In the genomic region with DNA sequence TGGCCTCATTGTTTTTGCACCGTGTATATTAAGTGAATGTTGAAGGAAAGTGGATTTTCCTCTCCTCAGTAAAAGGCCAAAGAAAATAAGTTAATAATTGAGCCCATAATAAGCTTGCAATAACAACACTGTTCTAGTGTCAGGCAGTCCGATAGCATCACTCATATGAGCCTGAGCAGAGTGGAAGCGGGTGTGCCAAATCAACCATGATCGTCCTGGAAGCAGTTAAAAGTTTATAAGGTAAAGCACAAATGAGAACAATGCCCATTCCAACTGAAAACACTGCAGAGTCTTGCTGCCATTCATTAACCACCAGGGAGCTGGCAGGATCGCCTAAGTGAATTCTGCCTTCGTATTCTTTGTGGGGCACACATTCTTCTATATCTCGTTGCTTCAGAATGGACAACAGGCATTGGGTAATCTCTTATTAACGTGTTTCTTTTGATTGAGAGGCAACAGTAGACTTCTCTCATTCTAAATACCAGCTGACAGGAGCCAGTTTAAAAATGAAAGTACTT, we compare ENCODE assay signal across 11 mouse cellular contexts.
DNase-seq lines count a peak whose midpoint lies in the region; ATAC-seq and TF ChIP-seq lines count a peak whose summit lies in the region.
"Had no signal": no experiment of that assay in that cellular context is flagged by ENCODE, and none has a peak within 500 bp of the region (broad histone marks: within the 10 kb centered on the region; RNA-seq: fewer than 3 reads in every experiment).

No protein-coding gene starts in this region.

- no peak overlapping the region for H3K4me3 ChIP-seq in forebrain, embryonic 12.5 days (replicated peaks)
- H3K4me3 ChIP-seq in forebrain, embryonic 11.5 days (ENCODE audit: low read depth, low read length), result no peak overlapping the region
- H3K4me3 ChIP-seq in hindbrain, embryonic 15.5 days, result no peak overlapping the region
- no peak overlapping the region for H3K4me3 ChIP-seq in hindbrain, embryonic 16.5 days (ENCODE audit: low read length)
- no peak overlapping the region for H3K4me3 ChIP-seq in midbrain, embryonic 16.5 days (ENCODE audit: low read depth, low read length)
- no peak overlapping the region for H3K4me3 ChIP-seq in midbrain, embryonic 11.5 days (ENCODE audit: low read depth, low read length)
- no peak overlapping the region for H3K4me3 ChIP-seq in left cerebral cortex, adult 2 months

- peak overlapping the region; percentile 30 for H3K4me2 ChIP-seq in forebrain, embryonic 12.5 days
- H3K4me2 ChIP-seq in forebrain, embryonic 11.5 days (ENCODE audit: low read depth, low read length, severe bottlenecking), result no peak overlapping the region
- H3K4me2 ChIP-seq in hindbrain, embryonic 15.5 days, result 0 out of 2 replicates have a peak overlapping the region, but pooled peaks have one; percentile 15
- no peak overlapping the region for H3K4me2 ChIP-seq in hindbrain, embryonic 16.5 days (ENCODE audit: low read length)
- H3K4me2 ChIP-seq in midbrain, embryonic 16.5 days (ENCODE audit: low read length), result peak overlapping the region; percentile 9; the same call in 1 of the 2 replicates
- no peak overlapping the region for H3K4me2 ChIP-seq in midbrain, embryonic 11.5 days
- H3K4me2 ChIP-seq: liver, embryonic 11.5 days had no signal

- DNase-seq in forebrain, embryonic 11.5 days (ENCODE audit: low spot score), result no peak
- DNase-seq in midbrain, embryonic 11.5 days (ENCODE audit: low spot score, missing footprints), result no peak
- no peak for DNase-seq in embryo, embryonic 11 days
- DNase-seq in left cerebral cortex, adult 2 months (ENCODE audit: extremely low spot score in 1 of 2, low spot score in 2 of 2), result no peak
- DNase-seq: cerebellum, postnatal 14 days; right cerebral cortex, postnatal 25 days had no signal

- no peaks in the 10 kb centered on the region for H3K27me3 ChIP-seq in forebrain, embryonic 12.5 days
- no peaks in the 10 kb centered on the region for H3K27me3 ChIP-seq in forebrain, embryonic 11.5 days (ENCODE audit: control insufficient read depth, insufficient read depth, low read length)
- peaks cover 6% of the 10 kb centered on the region for H3K27me3 ChIP-seq in hindbrain, embryonic 15.5 days
- H3K27me3 ChIP-seq in hindbrain, embryonic 16.5 days (replicated peaks; ENCODE audit: control insufficient read depth, insufficient read depth, low read length), result no peaks in the 10 kb centered on the region; the same call in 1 of the 2 replicates
- H3K27me3 ChIP-seq in midbrain, embryonic 16.5 days (ENCODE audit: control insufficient read depth, insufficient read depth, low read depth, low read length), result no peaks in the 10 kb centered on the region
- H3K27me3 ChIP-seq in midbrain, embryonic 11.5 days (ENCODE audit: control insufficient read depth, insufficient read depth, low read length), result no peaks in the 10 kb centered on the region

- no peak for TF ChIP-seq CTCF in left cerebral cortex, adult 2 months (IDR thresholded peaks at IDR 0.05)

- H3K36me3 ChIP-seq in forebrain, embryonic 12.5 days (replicated peaks), result no peaks in the 10 kb centered on the region
- no peaks in the 10 kb centered on the region for H3K36me3 ChIP-seq in forebrain, embryonic 11.5 days (ENCODE audit: control insufficient read depth, insufficient read depth, low read length)
- H3K36me3 ChIP-seq in hindbrain, embryonic 15.5 days, result no peaks in the 10 kb centered on the region
- no peaks in the 10 kb centered on the region for H3K36me3 ChIP-seq in hindbrain, embryonic 16.5 days (ENCODE audit: control insufficient read depth, insufficient read depth, low read length)
- H3K36me3 ChIP-seq in midbrain, embryonic 16.5 days (ENCODE audit: control insufficient read depth, insufficient read depth, low read length), result no peaks in the 10 kb centered on the region
- H3K36me3 ChIP-seq in midbrain, embryonic 11.5 days (ENCODE audit: control insufficient read depth, insufficient read depth, low read length), result no peaks in the 10 kb centered on the region

- H3K27ac ChIP-seq in forebrain, embryonic 12.5 days, result no peak overlapping the region
- H3K27ac ChIP-seq in forebrain, embryonic 11.5 days (ENCODE audit: low read depth, low read length), result no peak overlapping the region
- H3K27ac ChIP-seq in hindbrain, embryonic 15.5 days (replicated peaks), result no peak overlapping the region
- no peak overlapping the region for H3K27ac ChIP-seq in hindbrain, embryonic 16.5 days (ENCODE audit: low read depth, low read length)
- no peak overlapping the region for H3K27ac ChIP-seq in midbrain, embryonic 16.5 days (ENCODE audit: low read length)
- H3K27ac ChIP-seq in midbrain, embryonic 11.5 days (ENCODE audit: low read depth, low read length), result no peak overlapping the region
- H3K27ac ChIP-seq in left cerebral cortex, adult 2 months, result no peak overlapping the region

- no peak overlapping the region for H3K9ac ChIP-seq in forebrain, embryonic 12.5 days
- no peak overlapping the region for H3K9ac ChIP-seq in forebrain, embryonic 11.5 days (ENCODE audit: low read length)
- H3K9ac ChIP-seq in hindbrain, embryonic 15.5 days, result no peak overlapping the region
- no peak overlapping the region for H3K9ac ChIP-seq in hindbrain, embryonic 16.5 days (ENCODE audit: low read depth, low read length)
- H3K9ac ChIP-seq in midbrain, embryonic 16.5 days (ENCODE audit: low read depth, low read length), result no peak overlapping the region
- no peak overlapping the region for H3K9ac ChIP-seq in midbrain, embryonic 11.5 days (ENCODE audit: low read length)

- no peak for ATAC-seq in forebrain, embryonic 12.5 days (ENCODE audit: low FRiP score)
- no peak for ATAC-seq in forebrain, embryonic 11.5 days (replicated peaks; ENCODE audit: low FRiP score)
- ATAC-seq in hindbrain, embryonic 15.5 days (ENCODE audit: low FRiP score, low read depth), result no peak
- no peak for ATAC-seq in hindbrain, embryonic 16.5 days
- ATAC-seq in midbrain, embryonic 16.5 days, result no peak
- ATAC-seq in midbrain, embryonic 11.5 days (ENCODE audit: low FRiP score), result no peak

- H3K4me1 ChIP-seq in forebrain, embryonic 12.5 days, result peaks cover 12% of the 10 kb centered on the region
- no peaks in the 10 kb centered on the region for H3K4me1 ChIP-seq in forebrain, embryonic 11.5 days (replicated peaks; ENCODE audit: control insufficient read depth, insufficient read depth, low read length)
- H3K4me1 ChIP-seq in hindbrain, embryonic 15.5 days (replicated peaks), result no peaks in the 10 kb centered on the region
- H3K4me1 ChIP-seq in hindbrain, embryonic 16.5 days (ENCODE audit: control insufficient read depth, insufficient read depth, low read depth, low read length), result no peaks in the 10 kb centered on the region
- no peaks in the 10 kb centered on the region for H3K4me1 ChIP-seq in midbrain, embryonic 16.5 days (ENCODE audit: control insufficient read depth, insufficient read depth, low read length)
- no peaks in the 10 kb centered on the region for H3K4me1 ChIP-seq in midbrain, embryonic 11.5 days (ENCODE audit: control insufficient read depth, insufficient read depth, low read length)

- 14% methylated on average over 8 of the region's 8 CpGs for WGBS in forebrain, embryonic 12.5 days
- WGBS in forebrain, embryonic 11.5 days, result 18% methylated on average over 8 of the region's 8 CpGs
- WGBS in hindbrain, embryonic 15.5 days, result 16% methylated on average over 8 of the region's 8 CpGs
- 22% methylated on average over 8 of the region's 8 CpGs for WGBS in hindbrain, embryonic 16.5 days
- 24% methylated on average over 8 of the region's 8 CpGs for WGBS in midbrain, embryonic 16.5 days
- 52% methylated on average over 8 of the region's 8 CpGs for WGBS in midbrain, embryonic 11.5 days

- intact Hi-C loops in left cerebral cortex, adult 2 months (cut with DNase I), result no loop called here

- H3K9me3 ChIP-seq in forebrain, embryonic 12.5 days, result no peaks in the 10 kb centered on the region
- no peaks in the 10 kb centered on the region for H3K9me3 ChIP-seq in forebrain, embryonic 11.5 days (ENCODE audit: control insufficient read depth, low read length)
- H3K9me3 ChIP-seq in hindbrain, embryonic 15.5 days, result no peaks in the 10 kb centered on the region
- no peaks in the 10 kb centered on the region for H3K9me3 ChIP-seq in hindbrain, embryonic 16.5 days (ENCODE audit: control insufficient read depth, low read length)
- H3K9me3 ChIP-seq in midbrain, embryonic 16.5 days (replicated peaks; ENCODE audit: control insufficient read depth, low read length, poor library complexity, severe bottlenecking), result no peaks in the 10 kb centered on the region
- no peaks in the 10 kb centered on the region for H3K9me3 ChIP-seq in midbrain, embryonic 11.5 days (ENCODE audit: control insufficient read depth, low read length)

Comparison
In these comparisons a context has a peak if more than half of its experiments do, and no peak if none do; other contexts are left out.
1. H3K4me2 ChIP-seq: peak in forebrain, embryonic 12.5 days (single experiment), hindbrain, embryonic 15.5 days (single experiment) and midbrain, embryonic 16.5 days (single experiment); none in forebrain, embryonic 11.5 days (single experiment), hindbrain, embryonic 16.5 days (single experiment) and midbrain, embryonic 11.5 days (single experiment).